Mouse (Mus musculus) testis, adult 2 months (tissue): ENCODE measurements at regions not wholly inside any gene's neighbourhood (a gene's known extent, or its start where the extent isn't known, plus 50 kb on each side); places are given as distances from the start of the nearest gene placed in this dataset.

ENCODE experiments used
- H3K27ac ChIP-seq: fragments of 200-500 bp; 2 replicates; pipeline ENCODE4 v1.5.1; 2012; ENCODE audit warnings: low read depth, low read length; ENCODE audit not compliant: control insufficient read depth, insufficient read depth
- H3K27me3 ChIP-seq: fragments of 200-500 bp; 2 replicates; pipeline ENCODE4 v1.6.1; 2012; ENCODE audit warnings: mild to moderate bottlenecking, low read length, moderate library complexity; ENCODE audit not compliant: control insufficient read depth, insufficient read depth
- H3K36me3 ChIP-seq: fragments of 200-500 bp; 2 replicates; pipeline ENCODE4 v1.6.1; 2012; ENCODE audit warnings: mild to moderate bottlenecking, low read length; ENCODE audit not compliant: control insufficient read depth, insufficient read depth
- H3K4me1 ChIP-seq: fragments of 200-500 bp; 2 replicates; pipeline ENCODE4 v1.6.1; 2012; ENCODE audit warnings: low read length; ENCODE audit not compliant: control insufficient read depth, insufficient read depth
- H3K4me3 ChIP-seq: fragments of 200-500 bp; 2 replicates; pipeline ENCODE4 v1.5.1; 2012; ENCODE audit warnings: low read depth, mild to moderate bottlenecking, low read length, moderate library complexity, mixed read lengths; ENCODE audit not compliant: control insufficient read depth
- CTCF ChIP-seq: fragments of 200-500 bp; IDR thresholded peaks from 2 replicates; pipeline ENCODE4 v1.5.1; 2012; ENCODE audit warnings: low read depth, mild to moderate bottlenecking, inconsistent platforms, low read length, moderate library complexity; ENCODE audit not compliant: control insufficient read depth, insufficient read depth, insufficient replicate concordance
- POLR2A ChIP-seq: fragments of 200-500 bp; IDR thresholded peaks from 2 replicates; pipeline ENCODE4 v1.6.1; 2012; ENCODE audit warnings: low read depth, mild to moderate bottlenecking, inconsistent platforms, low read length, moderate library complexity; ENCODE audit not compliant: control insufficient read depth

DNA sequence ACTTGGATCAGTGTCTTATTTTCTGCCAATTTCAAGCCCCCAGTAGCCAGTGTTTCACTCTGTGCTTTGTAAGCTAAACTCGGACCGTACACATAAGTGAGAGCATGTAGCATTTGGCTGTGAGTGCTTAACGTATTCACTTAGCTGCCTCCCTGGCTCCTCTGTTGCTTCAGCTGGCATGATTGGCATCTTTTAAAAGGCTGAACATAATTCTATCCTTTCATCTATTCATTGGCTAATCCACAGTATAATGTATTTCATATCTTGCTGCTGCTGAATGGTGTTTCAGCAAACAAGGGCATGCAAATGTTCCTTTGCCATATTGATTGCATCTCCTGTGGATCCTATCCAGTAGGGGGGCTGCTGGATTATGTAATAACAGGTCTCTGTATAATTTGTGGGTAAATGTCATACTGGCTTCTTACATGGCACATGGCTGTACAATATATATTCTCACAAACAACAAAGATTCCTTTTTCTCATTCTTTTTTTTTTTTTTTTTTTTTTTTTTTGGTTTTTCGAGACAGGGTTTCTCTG is 169.5 kb upstream of the Zc3h12c start:
- Histone ChIP-seq H3K27ac (no peak overlapping the region), H3K4me3 (no peak overlapping the region), H3K27me3 (no peaks in the 10 kb centered on the region), H3K4me1 (no peaks in the 10 kb centered on the region), H3K36me3 (no peaks in the 10 kb centered on the region)
- TF ChIP-seq CTCF (no peak), POLR2A (no peak)

- TF ChIP-seq POLR2A: no peak
- no peak for TF ChIP-seq CTCF
- no peak overlapping the region for H3K27ac ChIP-seq
- H3K4me3 ChIP-seq: no peak overlapping the region
- no peaks in the 10 kb centered on the region for H3K27me3 ChIP-seq
- no peaks in the 10 kb centered on the region for H3K4me1 ChIP-seq
- no peaks in the 10 kb centered on the region for H3K36me3 ChIP-seq
Observed at GRCm38 (mm10) chr9:52334767-52335166, 166.4 kb upstream of the Zc3h12c start.

DNA sequence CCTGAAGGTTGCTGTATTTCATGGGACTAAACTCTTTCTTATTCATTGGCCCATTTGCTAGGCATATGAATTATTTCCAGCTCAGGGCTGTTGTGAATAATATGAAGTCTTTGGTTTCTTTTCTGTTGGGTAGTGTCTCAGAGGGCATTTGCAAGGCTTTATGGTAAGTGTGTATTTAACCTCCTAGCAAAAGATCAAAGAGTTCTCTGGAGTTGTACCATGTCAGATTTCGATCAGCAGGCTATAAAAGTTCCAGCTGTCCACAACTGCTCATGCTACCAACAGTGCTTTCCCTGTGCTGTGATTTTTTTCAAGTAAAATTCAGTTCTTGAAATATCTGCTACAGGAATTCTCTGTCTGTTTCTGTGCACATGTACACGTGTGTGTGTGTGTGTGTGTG is 165.5 kb upstream of the Zc3h12c start:
- Histone ChIP-seq H3K27me3 (no peaks in the 10 kb centered on the region), H3K4me3 (no peak overlapping the region), H3K27ac (no peak overlapping the region), H3K36me3 (no peaks in the 10 kb centered on the region), H3K4me1 (no peaks in the 10 kb centered on the region)
- TF ChIP-seq CTCF: no peak
- no peak for TF ChIP-seq POLR2A

DNA sequence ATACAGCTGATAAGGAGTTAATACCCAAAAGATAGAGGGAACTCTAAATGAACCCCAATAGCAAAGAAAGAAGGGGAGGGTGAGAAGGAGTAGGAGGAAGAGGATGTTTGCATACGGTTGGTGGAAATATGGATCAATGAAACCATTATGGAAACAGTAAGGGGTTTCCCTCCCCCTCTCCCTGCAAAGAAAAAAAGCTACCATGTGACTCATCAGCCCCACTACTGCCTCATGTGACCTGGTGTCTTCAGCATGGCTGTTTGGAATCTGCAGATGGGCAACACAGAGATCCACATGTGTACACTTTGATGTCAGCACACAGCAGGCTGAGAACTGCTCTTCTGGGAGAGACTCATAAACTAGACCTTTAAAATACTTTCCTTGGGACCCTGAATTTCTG is 163.4 kb upstream of the Zc3h12c start:
- Histone ChIP-seq H3K27me3 (no peaks in the 10 kb centered on the region), H3K27ac (no peak overlapping the region), H3K36me3 (no peaks in the 10 kb centered on the region), H3K4me1 (no peaks in the 10 kb centered on the region), H3K4me3 (no peak overlapping the region)
- TF ChIP-seq POLR2A (no peak), CTCF (no peak)

DNA sequence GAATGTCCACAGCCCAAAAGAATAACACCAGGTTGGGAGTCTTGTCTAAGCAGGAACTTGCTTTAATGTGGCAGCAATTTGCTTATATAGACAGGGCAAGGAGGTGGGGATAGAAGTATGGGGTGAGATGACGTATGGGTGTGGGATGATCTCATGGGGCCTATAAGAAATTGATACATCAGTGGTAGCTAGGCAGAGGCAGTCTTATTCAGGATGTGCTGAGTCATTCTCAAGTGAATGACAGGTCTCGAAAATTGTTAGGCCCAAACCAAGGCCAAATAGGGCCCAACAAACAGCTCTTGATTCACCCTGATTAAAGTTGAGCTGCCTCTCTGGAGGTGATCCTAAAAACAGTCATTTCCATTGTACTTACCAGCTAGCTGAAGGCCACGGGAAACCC is 162.3 kb upstream of the Zc3h12c start:
- H3K36me3 ChIP-seq: no peaks in the 10 kb centered on the region
- H3K27ac ChIP-seq: no peak overlapping the region
- no peak overlapping the region for H3K4me3 ChIP-seq
- no peaks in the 10 kb centered on the region for H3K27me3 ChIP-seq
- no peaks in the 10 kb centered on the region for H3K4me1 ChIP-seq
- TF ChIP-seq CTCF (no peak), POLR2A (no peak)

DNA sequence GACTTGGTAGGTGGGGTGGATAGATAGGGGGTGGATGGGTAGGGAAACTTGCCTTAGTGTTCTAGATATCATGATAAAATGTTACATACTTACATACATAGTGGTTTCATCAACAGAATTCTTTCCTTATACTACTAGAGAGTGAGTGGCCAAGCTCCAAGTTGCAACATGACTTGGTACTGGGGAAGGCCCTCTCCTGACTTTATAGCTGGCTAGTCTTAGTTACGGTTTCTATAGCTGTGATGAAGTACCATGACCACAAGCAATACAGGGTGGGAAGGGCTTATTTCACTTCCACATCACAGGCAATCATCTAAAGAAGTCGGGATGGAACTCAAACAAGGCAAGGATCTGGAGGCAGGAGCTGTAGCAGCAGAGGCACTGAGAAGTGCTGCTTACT is 156.0 kb upstream of the Zc3h12c start:
- H3K36me3 ChIP-seq: no peaks in the 10 kb centered on the region
- no peak for TF ChIP-seq CTCF
- no peak overlapping the region for H3K27ac ChIP-seq
- H3K4me3 ChIP-seq: no peak overlapping the region
- no peaks in the 10 kb centered on the region for H3K27me3 ChIP-seq
- no peaks in the 10 kb centered on the region for H3K4me1 ChIP-seq

- Histone ChIP-seq H3K27ac (no peak overlapping the region), H3K4me1 (no peaks in the 10 kb centered on the region), H3K4me3 (no peak overlapping the region), H3K36me3 (no peaks in the 10 kb centered on the region), H3K27me3 (no peaks in the 10 kb centered on the region)
- TF ChIP-seq CTCF (no peak), POLR2A (no peak)
Observed at GRCm38 (mm10) chr9:52323757-52324156, 155.4 kb upstream of the Zc3h12c start.

DNA sequence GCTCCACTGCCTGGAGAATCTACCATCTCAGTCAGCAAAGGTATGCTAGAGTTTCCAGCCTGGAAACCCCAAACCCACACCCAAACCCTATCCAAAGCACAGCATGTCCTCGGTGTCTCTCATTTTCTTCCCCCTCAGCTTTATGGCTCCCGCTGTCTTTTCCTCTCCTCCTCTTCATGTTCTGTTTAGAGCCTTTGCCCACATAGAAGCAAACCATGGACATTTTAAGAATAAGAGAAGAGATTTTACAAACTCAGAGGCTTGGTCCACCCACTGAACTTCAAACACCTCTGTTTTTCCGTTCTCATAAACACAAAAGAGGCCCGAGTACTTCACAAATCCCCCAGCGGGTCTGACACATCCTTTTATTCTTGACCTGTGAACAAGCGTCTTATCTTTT is 154.9 kb upstream of the Zc3h12c start:
- TF ChIP-seq POLR2A: no peak
- TF ChIP-seq CTCF: no peak
- no peaks in the 10 kb centered on the region for H3K27me3 ChIP-seq
- no peak overlapping the region for H3K27ac ChIP-seq
- H3K36me3 ChIP-seq: no peaks in the 10 kb centered on the region
- H3K4me1 ChIP-seq: no peaks in the 10 kb centered on the region
- H3K4me3 ChIP-seq: no peak overlapping the region
